Mouse (Mus musculus): Measurements from ENCODE around the gene Ifitm1.

DNA sequence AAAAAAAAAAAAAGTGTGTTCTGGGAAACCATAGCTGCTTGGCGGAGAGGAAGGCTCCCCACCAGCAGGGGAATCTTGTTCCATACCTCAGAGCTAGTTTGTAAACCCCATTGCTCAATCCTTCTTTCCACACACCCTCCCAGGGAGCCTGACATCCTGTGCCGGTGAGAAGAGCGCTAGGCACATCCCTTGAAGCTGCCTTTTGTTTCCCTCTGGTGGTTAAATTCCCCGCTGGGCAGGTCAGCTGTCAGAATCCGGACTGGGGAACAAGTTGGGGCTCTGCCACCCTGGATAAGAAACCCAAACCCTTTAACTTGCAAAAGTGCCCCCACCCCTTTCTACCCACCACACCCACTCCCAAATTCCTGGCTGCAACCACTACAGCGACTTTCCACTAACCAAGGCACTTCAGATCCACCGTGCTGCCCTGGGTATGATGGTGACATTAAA lies 41.3 kb downstream of the Ifitm1 start:
- TF ChIP-seq POLR2A (IDR thresholded peaks at IDR 0.05; ENCODE audit: low read depth, low read length) (0 out of 2 replicates have a peak, but pooled peaks have one; percentile 36), CTCF (IDR thresholded peaks at IDR 0.05; ENCODE audit: borderline replicate concordance, insufficient read depth, low read length) (no peak)

All from embryonic fibroblast, embryonic 13.5 days (primary cell).